Mouse (Mus musculus) MEL (cell line): ENCODE measurements around the gene Gm49383. TPM values are rescaled to one million over a fixed set of nuclear protein-coding genes. Genes with fewer than 3 reads are reported as not detected.

Experiments used
- DNase-seq: peaks from one replicate; pipeline ENCODE4 v3.0.0; 2011; ENCODE audit warnings: low read depth, low spot score
- H3K27ac ChIP-seq: 2 replicates; pipeline ENCODE4 v1.5.1; 2012; ENCODE audit warnings: low read depth, mild to moderate bottlenecking, control low read depth, low read length, moderate library complexity; ENCODE audit not compliant: control insufficient read depth
- H3K27me3 ChIP-seq, 2 experiments: fragments of 150-350 bp in 1 of 2; sonication (generic) in 1 of 2; 2 replicates each; pipeline ENCODE4 v1.6.1; 2012; ENCODE audit warnings: low read length in 2 of 2, mild to moderate bottlenecking in 2 of 2, improper control_type of control experiment in 1 of 2, moderate library complexity in 1 of 2; ENCODE audit not compliant: insufficient read depth in 2 of 2, control insufficient read depth in 1 of 2
- H3K36me3 ChIP-seq, 2 experiments: 2 replicates each; pipeline ENCODE4 v1.6.1; 2012 to 2014; ENCODE audit warnings: low read length in 2 of 2, improper control_type of control experiment in 1 of 2, inconsistent platforms in 1 of 2, mild to moderate bottlenecking in 1 of 2; ENCODE audit not compliant: insufficient read depth in 2 of 2, control insufficient read depth in 1 of 2
- H3K4me1 ChIP-seq, 2 experiments: fragments of 150-350 bp in 1 of 2; sonication (generic) in 1 of 2; 2 replicates each; pipeline ENCODE4 v1.6.1; 2012; ENCODE audit warnings: low read length in 2 of 2, improper control_type of control experiment in 1 of 2, mild to moderate bottlenecking in 1 of 2; ENCODE audit not compliant: insufficient read depth in 2 of 2, control insufficient read depth in 1 of 2
- H3K4me3 ChIP-seq, 2 experiments: fragments of 150-350 bp in 1 of 2; sonication (generic) in 1 of 2; 2 replicates each; pipeline ENCODE4 v1.5.1; 2012; ENCODE audit warnings: low read depth in 2 of 2, low read length in 2 of 2, mild to moderate bottlenecking in 2 of 2, moderate library complexity in 2 of 2, control low read depth in 1 of 2, improper control_type of control experiment in 1 of 2; ENCODE audit not compliant: control insufficient read depth in 1 of 2, insufficient read depth in 1 of 2
- H3K79me2 ChIP-seq: 2 replicates; pipeline ENCODE4 v1.6.1; 2012; ENCODE audit warnings: mild to moderate bottlenecking, low read length, moderate library complexity; ENCODE audit not compliant: control insufficient read depth, poor library complexity, insufficient read depth
- H3K9ac ChIP-seq: 2 replicates; pipeline ENCODE4 v1.6.1; 2012; ENCODE audit warnings: low read depth, mild to moderate bottlenecking, control low read depth, low read length, moderate library complexity; ENCODE audit not compliant: control insufficient read depth, poor library complexity, severe bottlenecking
- H3K9me3 ChIP-seq: fragments of 150-350 bp; sonication (generic); replicated peaks from 2 replicates; pipeline ENCODE4 v1.6.1; 2012; ENCODE audit warnings: mild to moderate bottlenecking, low read length, improper control_type of control experiment, moderate library complexity; ENCODE audit not compliant: insufficient read depth
- CHD1 ChIP-seq: IDR thresholded peaks from 2 replicates; pipeline ENCODE4 v1.6.1; 2012; ENCODE audit warnings: low read depth, mild to moderate bottlenecking, inconsistent platforms, low read length, improper control_type of control experiment
- CTCF ChIP-seq, 3 experiments: IDR thresholded peaks in 2 of 3; conservative IDR thresholded peaks in 1 of 3; 2 replicates each; pipeline ENCODE4 v1.5.1; 2011 to 2012; ENCODE audit warnings: low read length in 3 of 3, low read depth in 2 of 3, mild to moderate bottlenecking in 2 of 3, improper control_type of control experiment in 1 of 3, inconsistent platforms in 1 of 3, mixed read lengths in 1 of 3, moderate library complexity in 1 of 3; ENCODE audit not compliant: control insufficient read depth in 1 of 3, insufficient read depth in 1 of 3, poor library complexity in 1 of 3, severe bottlenecking in 1 of 3
- ELF1 ChIP-seq: IDR thresholded peaks from 2 replicates; pipeline ENCODE4 v1.6.1; 2014; ENCODE audit warnings: low read depth, mild to moderate bottlenecking, inconsistent platforms, low read length, improper control_type of control experiment, moderate library complexity
- EP300 ChIP-seq, 2 experiments: IDR thresholded peaks; 2 replicates each; pipeline ENCODE4 v1.6.1; 2011; ENCODE audit warnings: improper control_type of control experiment in 2 of 2, low read length in 2 of 2, low read depth in 1 of 2, mild to moderate bottlenecking in 1 of 2
- ETS1 ChIP-seq: IDR thresholded peaks from 2 replicates; pipeline ENCODE4 v1.6.1; 2012; ENCODE audit warnings: low read depth, mild to moderate bottlenecking, inconsistent platforms, low read length, improper control_type of control experiment, moderate library complexity
- HCFC1 ChIP-seq: IDR thresholded peaks from 2 replicates; pipeline ENCODE4 v1.6.1; 2012; ENCODE audit warnings: low read depth, mild to moderate bottlenecking, inconsistent platforms, low read length, improper control_type of control experiment, moderate library complexity
- MAFK ChIP-seq: IDR thresholded peaks from 2 replicates; pipeline ENCODE4 v1.6.1; 2011; ENCODE audit warnings: low read depth, mild to moderate bottlenecking, low read length, improper control_type of control experiment, borderline replicate concordance
- MAX ChIP-seq: IDR thresholded peaks from 2 replicates; pipeline ENCODE4 v1.6.1; 2011; ENCODE audit warnings: low read length, improper control_type of control experiment
- MXI1 ChIP-seq: IDR thresholded peaks from 2 replicates; pipeline ENCODE4 v1.6.1; 2011; ENCODE audit warnings: mild to moderate bottlenecking, low read depth, low read length, improper control_type of control experiment
- NRF1 ChIP-seq: IDR thresholded peaks from 2 replicates; pipeline ENCODE4 v1.6.1; 2014; ENCODE audit warnings: low read depth, mild to moderate bottlenecking, inconsistent platforms, low read length, improper control_type of control experiment, moderate library complexity; ENCODE audit not compliant: poor library complexity, insufficient read depth, severe bottlenecking
- POLR2A ChIP-seq, 2 experiments: IDR thresholded peaks; 2 replicates each; pipeline ENCODE4 v1.6.1; 2011 to 2012; ENCODE audit warnings: low read length in 2 of 2, mild to moderate bottlenecking in 2 of 2, control low read depth in 1 of 2, improper control_type of control experiment in 1 of 2, low read depth in 1 of 2, moderate library complexity in 1 of 2; ENCODE audit not compliant: control insufficient read depth in 1 of 2, insufficient read depth in 1 of 2, poor library complexity in 1 of 2
- POLR2AphosphoS2 ChIP-seq: IDR thresholded peaks from 2 replicates; pipeline ENCODE4 v1.6.1; 2011; ENCODE audit warnings: low read length, improper control_type of control experiment
- UBTF ChIP-seq: IDR thresholded peaks from 2 replicates; pipeline ENCODE4 v1.6.1; 2012; ENCODE audit warnings: low read depth, mild to moderate bottlenecking, inconsistent platforms, low read length, improper control_type of control experiment, moderate library complexity, borderline replicate concordance; ENCODE audit not compliant: insufficient read depth
- USF1 ChIP-seq: IDR thresholded peaks from 2 replicates; pipeline ENCODE4 v1.6.1; 2014; ENCODE audit warnings: low read depth, mild to moderate bottlenecking, inconsistent platforms, low read length, improper control_type of control experiment, moderate library complexity
- ZC3H11A ChIP-seq: IDR thresholded peaks from 2 replicates; pipeline ENCODE4 v1.6.1; 2012; ENCODE audit warnings: low read depth, mild to moderate bottlenecking, inconsistent platforms, low read length, improper control_type of control experiment
- ZNF384 ChIP-seq: IDR thresholded peaks from 2 replicates; pipeline ENCODE4 v1.6.1; 2012; ENCODE audit warnings: low read depth, mild to moderate bottlenecking, inconsistent platforms, low read length, improper control_type of control experiment
- polyA plus RNA-seq, 2 experiments: library from polyadenylated mRNA; stranded (reverse) in 1 of 2; unstranded in 1 of 2; fragments of >175 nt in 1 of 2; fragments of >200 nt in 1 of 2; gene quantifications; 2 replicates each; pipeline versions ENCODE4 v1.2.1 to v1.2.4; 2012; ENCODE audit warnings: low replicate concordance in 2 of 2, low read depth in 1 of 2; ENCODE audit not compliant: insufficient read length in 2 of 2, insufficient read depth in 1 of 2, missing spikeins in 1 of 2
- total RNA-seq: library from RNA; depleted of rRNA; stranded (reverse); fragments of 300-350 nt; gene quantifications from 2 replicates; pipeline ENCODE4 v1.2.3, GENCODE M21; 2012

Gm49383 gene
- total and polyA plus RNA-seq, 3 experiments: 27.5 to 28.8 TPM; not detected in 1

DNA sequence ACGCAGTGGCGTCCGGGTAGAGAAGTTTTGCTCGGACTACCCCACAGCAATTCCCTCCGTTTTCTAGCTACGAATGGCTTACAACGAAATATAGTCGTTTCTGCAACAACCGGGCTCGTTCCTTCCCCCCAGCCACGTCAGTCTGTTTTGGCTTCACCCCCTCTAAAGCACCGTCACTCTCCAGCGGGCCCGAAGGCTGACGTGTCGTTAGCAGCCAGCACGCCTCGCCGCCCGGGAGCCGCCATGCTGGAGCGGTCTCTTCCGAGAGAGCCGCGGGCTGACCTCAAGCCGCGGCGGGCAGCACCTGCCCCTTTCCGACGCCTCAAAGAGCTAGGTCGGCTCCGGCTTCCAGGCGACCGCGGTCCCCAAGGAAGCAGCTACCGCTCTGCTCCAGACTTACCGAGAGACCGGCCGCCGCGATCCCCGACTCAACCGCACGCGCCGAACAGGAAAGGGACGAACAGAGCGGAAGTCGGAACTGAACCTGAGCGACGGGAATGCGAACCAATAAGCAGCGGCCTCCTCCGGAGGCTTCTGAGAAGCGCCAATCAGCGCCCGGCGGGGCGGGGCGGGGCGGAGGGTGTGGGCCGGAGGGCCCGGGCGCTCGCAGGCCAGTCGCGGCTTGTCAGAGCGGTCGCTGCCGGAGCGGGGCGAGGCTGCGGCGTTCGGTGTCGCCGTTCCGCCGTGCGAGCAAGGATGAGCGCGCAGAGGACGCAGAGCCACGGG lies 13.2 kb downstream of the Gm49383 start, which contains the start of the genes Rpl36al and Mgat2 (continued):
- TF ChIP-seq HCFC1 (peak; percentile 83), EP300 (IDR thresholded peaks at IDR 0.05; ENCODE audit: low read depth in 1 of 2, low read length in 2 of 2) (no peak), USF1 (no peak)

DNA sequence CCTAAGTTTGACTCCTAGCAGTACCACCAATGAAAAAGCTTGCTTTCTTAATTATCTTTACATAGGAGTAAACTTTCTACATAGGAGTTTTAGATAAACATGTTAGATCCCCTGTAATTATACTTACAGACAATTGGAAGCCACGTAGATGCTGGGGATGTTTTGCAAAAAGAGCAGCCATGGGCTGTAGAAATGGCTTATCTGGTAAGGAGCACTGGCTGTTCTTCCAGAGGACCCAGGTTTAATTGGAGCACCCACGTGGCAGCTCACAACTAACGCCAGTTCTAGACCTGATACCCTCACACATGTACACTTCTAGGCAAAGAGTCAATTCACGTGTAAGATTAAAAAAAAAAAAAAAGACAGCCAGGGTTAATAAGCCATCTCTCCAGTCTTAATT lies 15.1 kb downstream of the Gm49383 start:
- no peak for DNase-seq

GRCm38 (mm10) chr12:69179371-69179770 lies 17.5 kb downstream of the Gm49383 start:
- Histone ChIP-seq H3K79me2 (peaks cover 17% of the 10 kb centered on the region), H3K4me3 (no peak overlapping the region), H3K27ac (no peak overlapping the region), H3K4me1 (peaks cover 2% of the 10 kb centered on the region in 2 experiments; a peak in 2 of 4 replicates), H3K9ac (no peak overlapping the region), H3K9me3 (no peaks in the 10 kb centered on the region), H3K36me3 (peaks cover 8 to 10% of the 10 kb centered on the region in 2 experiments), H3K27me3 (no peaks in the 10 kb centered on the region)
- DNase-seq: no peak
- TF ChIP-seq ETS1 (no peak), CHD1 (no peak), MAX (no peak), ZNF384 (no peak), POLR2AphosphoS2 (no peak), MAFK (no peak), USF1 (no peak), CTCF (IDR thresholded peaks at IDR 0.05 in 2 of 3, conservative IDR thresholded peaks at IDR 0.05 in 1 of 3; ENCODE audit: control insufficient read depth in 1 of 3, insufficient read depth in 1 of 3, low read depth in 2 of 3, low read length in 3 of 3, poor library complexity in 1 of 3, severe bottlenecking in 1 of 3) (no peak), ELF1 (no peak), NRF1 (no peak), MXI1 (no peak), ZC3H11A (no peak)

More for the DNA sequence above, 15.1 kb downstream of the Gm49383 start:
- H3K79me2 ChIP-seq: peaks cover 33% of the 10 kb centered on the region
- no peaks in the 10 kb centered on the region for H3K27me3 ChIP-seq
- H3K4me1 ChIP-seq: peaks cover 7% of the 10 kb centered on the region in 2 experiments; a peak in 3 of 4 replicates
- no peak overlapping the region for H3K27ac ChIP-seq
- H3K4me3 ChIP-seq: no peak overlapping the region
- H3K9ac ChIP-seq: no peak overlapping the region
- H3K36me3 ChIP-seq: peaks cover 8 to 20% of the 10 kb centered on the region in 2 experiments
- H3K9me3 ChIP-seq: no peaks in the 10 kb centered on the region
- TF ChIP-seq UBTF (no peak), ZNF384 (peak; percentile 41; the same call in 1 of the 2 replicates), POLR2A (IDR thresholded peaks at IDR 0.05; ENCODE audit: control insufficient read depth in 1 of 2, insufficient read depth in 1 of 2, low read depth in 1 of 2, low read length in 2 of 2, poor library complexity in 1 of 2) (peak in 1 of 2 experiments; percentile 46; a peak in 2 of 4 replicates), POLR2AphosphoS2 (peak; percentile 61; the same call in 1 of the 2 replicates)
